Mouse (Mus musculus): Measurements from ENCODE around the gene Oat.

The Oat gene

GRCm38 (mm10) chr7:132542427-132542826, 33.8 kb downstream of the Oat start:
- DNase-seq (ENCODE audit: low spot score), result no peak

- no peak for DNase-seq (ENCODE audit: low spot score)
Observed at GRCm38 (mm10) chr7:132541566-132541965, 34.6 kb downstream of the Oat start.

DNA sequence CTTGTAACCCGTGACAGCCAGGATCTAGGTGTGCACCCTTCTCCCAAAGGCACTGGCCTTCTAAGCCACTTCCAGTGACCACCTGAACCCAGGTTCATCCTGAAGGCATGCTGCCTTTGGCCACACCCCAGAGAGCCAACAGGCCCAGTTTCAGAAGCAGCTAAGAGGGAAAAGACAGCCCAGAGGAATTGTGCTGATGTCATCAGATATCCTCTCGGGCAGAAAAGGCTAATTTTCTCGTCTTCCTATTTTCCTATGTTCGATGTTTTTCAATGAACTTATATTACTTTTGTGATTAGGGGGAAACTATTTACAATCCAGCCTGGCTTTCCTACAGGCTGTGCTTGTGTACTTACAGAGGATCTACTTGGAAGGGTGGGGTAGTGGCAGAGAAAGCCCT, 35.6 kb downstream of the Oat start:
- DNase-seq (ENCODE audit: low spot score), result no peak

DNA sequence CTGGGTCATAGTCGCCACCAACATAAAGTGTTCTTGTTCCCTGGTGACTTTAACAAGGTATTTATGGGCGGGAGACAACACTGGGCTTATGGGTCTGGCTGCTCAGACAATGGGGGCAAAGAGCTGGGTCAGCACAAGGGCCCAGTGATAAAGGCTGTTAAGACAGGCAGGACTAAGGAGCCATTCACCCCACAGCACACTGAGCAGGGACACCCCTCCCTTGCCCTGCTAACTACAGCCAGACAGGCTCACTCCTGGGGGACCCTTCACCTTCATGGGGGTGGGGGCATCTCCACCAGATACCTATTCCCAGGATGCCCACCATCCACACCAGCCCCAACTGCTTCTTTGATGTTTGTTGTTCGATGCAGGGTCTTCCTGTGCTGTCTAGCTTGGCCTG, 47.0 kb downstream of the Oat start:
- DNase-seq (ENCODE audit: low spot score), result no peak

DNA sequence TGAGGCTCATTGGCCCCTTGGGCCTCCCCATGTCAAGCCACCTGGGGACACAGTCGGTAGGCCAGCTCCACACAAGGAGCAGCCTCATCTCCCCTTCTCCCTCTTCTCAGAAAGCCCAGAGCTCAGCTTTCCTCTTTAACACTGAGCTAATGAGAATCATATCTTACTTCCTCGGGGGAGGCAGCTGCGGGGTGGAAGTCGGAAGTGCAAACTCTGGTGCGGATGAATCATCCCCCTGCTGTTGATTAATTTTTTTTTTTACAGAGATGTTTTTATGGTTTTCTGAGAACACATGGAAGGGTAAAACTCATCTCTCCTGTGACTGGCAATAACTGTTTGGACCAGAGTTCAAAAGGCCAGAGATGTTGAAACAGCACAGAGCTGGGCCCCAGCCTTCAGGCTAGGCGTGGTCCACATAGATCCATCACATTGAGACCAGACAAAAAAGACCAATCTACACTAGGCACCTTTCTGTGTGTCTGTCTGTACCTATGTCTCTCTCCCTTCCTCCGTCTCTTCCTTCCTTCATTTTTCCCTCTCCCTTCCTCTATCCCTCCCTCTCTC, 62.7 kb downstream of the Oat start:
- DNase-seq (ENCODE audit: low spot score), result no peak

GRCm38 (mm10) chr7:132509110-132509509, 67.1 kb downstream of the Oat start:
- DNase-seq (ENCODE audit: low spot score), result no peak
